ENCODE assay signal across 8 mouse cellular contexts in the genomic region with DNA sequence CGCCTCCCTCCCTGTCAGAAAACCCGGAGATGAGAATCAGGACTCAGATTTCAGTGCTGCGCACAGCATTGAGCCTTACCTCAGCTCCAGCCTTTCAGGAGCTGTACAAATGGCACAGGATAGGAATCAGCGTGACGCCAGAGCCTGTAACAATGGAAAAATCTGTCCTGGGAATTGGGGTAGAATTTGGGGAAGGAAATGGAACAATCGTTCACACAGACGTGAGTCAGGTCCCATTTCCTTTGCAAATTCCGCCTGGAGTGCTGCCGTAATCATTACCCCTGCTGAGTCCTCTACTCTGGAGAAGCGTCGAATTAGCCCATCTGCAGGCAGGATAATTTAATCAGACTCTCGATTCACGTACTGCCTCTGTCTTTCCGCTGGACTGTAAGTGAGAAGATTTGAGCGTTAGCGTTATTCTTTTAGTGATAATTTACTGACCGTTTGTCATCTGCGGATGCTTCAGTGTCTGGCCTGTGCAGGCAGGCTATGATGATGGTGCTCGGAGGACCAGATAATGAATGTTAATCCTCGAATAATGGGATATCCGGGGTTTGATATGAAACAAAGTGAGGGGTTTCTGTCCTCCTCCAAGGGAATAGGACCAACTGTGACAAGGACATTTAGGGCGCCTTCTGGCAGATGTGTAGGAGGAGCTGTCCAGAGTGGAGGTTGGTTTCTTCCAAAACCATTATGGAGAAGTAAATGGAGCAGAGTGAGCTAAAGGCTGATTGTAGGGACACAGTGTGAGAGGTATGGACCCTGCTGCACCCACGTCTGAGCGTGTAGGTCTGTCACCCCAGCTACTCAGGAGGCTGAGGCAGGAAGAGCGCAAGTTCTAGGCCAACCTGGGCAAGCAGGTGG. TPM values are rescaled to one million over a fixed set of nuclear protein-coding genes. Genes with fewer than 3 reads are reported as not detected.
DNase-seq lines count a peak whose midpoint lies in the region; ATAC-seq and TF ChIP-seq lines count a peak whose summit lies in the region.

No protein-coding gene starts in this region.

- H3K36me3 ChIP-seq in embryonic facial prominence, embryonic 13.5 days = no peaks in the 10 kb centered on the region
- no peaks in the 10 kb centered on the region for H3K36me3 ChIP-seq in limb, embryonic 13.5 days
- peaks cover 20% of the 10 kb centered on the region; the same call in 1 of the 2 replicates for H3K36me3 ChIP-seq in neural tube, embryonic 14.5 days (ENCODE audit: control insufficient read depth, insufficient read depth, low read length)

- peak; percentile 23 to 24 for DNase-seq in cerebellum, adult 2 months
- no peak for DNase-seq in cerebellum, adult 9-11 months
- DNase-seq in heart, postnatal 4 days = peak; percentile 57
- no peak for DNase-seq in layer of hippocampus, postnatal 14 days (ENCODE audit: low spot score in 2 of 2)

- H3K4me1 ChIP-seq in cerebellum, adult 2 months (ENCODE audit: control insufficient read depth, insufficient read depth, low read length) = no peaks in the 10 kb centered on the region
- H3K4me1 ChIP-seq in embryonic facial prominence, embryonic 13.5 days = peaks cover 17% of the 10 kb centered on the region
- peaks cover 23% of the 10 kb centered on the region for H3K4me1 ChIP-seq in limb, embryonic 13.5 days
- H3K4me1 ChIP-seq in neural tube, embryonic 14.5 days (ENCODE audit: control insufficient read depth, insufficient read depth, low read length) = peaks cover 19% of the 10 kb centered on the region

- ATAC-seq in embryonic facial prominence, embryonic 13.5 days (ENCODE audit: insufficient number of reproducible peaks, insufficient read depth, low FRiP score, low TSS enrichment, low read depth) = 0 out of 2 replicates have a peak, but pooled peaks have one; percentile 49
- peak; percentile 68; the same call in 1 of the 2 replicates for ATAC-seq in limb, embryonic 13.5 days (ENCODE audit: low FRiP score, low read depth)
- peak; percentile 80 for ATAC-seq in neural tube, embryonic 14.5 days (ENCODE audit: low read depth)
- no peak for ATAC-seq in granulocyte monocyte progenitor cell, adult 5-6 weeks (replicated peaks; ENCODE audit: poor library complexity, severe bottlenecking)

- no peak for TF ChIP-seq CTCF in cerebellum, adult 2 months (IDR thresholded peaks at IDR 0.05; ENCODE audit: borderline replicate concordance, insufficient read depth, low read depth, low read length)

- 0 out of 2 replicates have a peak overlapping the region, but pooled peaks have one; percentile 7 for H3K9ac ChIP-seq in embryonic facial prominence, embryonic 13.5 days
- no peak overlapping the region for H3K9ac ChIP-seq in limb, embryonic 13.5 days
- peak overlapping the region; percentile 21; the same call in 1 of the 2 replicates for H3K9ac ChIP-seq in neural tube, embryonic 14.5 days (replicated peaks; ENCODE audit: low read depth, low read length)

- no peaks in the 10 kb centered on the region for H3K27me3 ChIP-seq in cerebellum, adult 2 months (ENCODE audit: control insufficient read depth, insufficient read depth, low read length)
- H3K27me3 ChIP-seq in embryonic facial prominence, embryonic 13.5 days = no peaks in the 10 kb centered on the region
- 0 out of 2 replicates have a peak, but pooled peaks cover 3% of the 10 kb centered on the region for H3K27me3 ChIP-seq in limb, embryonic 13.5 days
- no peaks in the 10 kb centered on the region for H3K27me3 ChIP-seq in neural tube, embryonic 14.5 days (ENCODE audit: control insufficient read depth, insufficient read depth, low read length)

- peak overlapping the region; percentile 45 for H3K4me2 ChIP-seq in embryonic facial prominence, embryonic 13.5 days
- H3K4me2 ChIP-seq in limb, embryonic 13.5 days (replicated peaks) = peak overlapping the region; percentile 43
- peak overlapping the region; percentile 14; the same call in 1 of the 2 replicates for H3K4me2 ChIP-seq in neural tube, embryonic 14.5 days (ENCODE audit: low read depth, low read length)

- H3K9me3 ChIP-seq in embryonic facial prominence, embryonic 13.5 days = no peaks in the 10 kb centered on the region
- H3K9me3 ChIP-seq in limb, embryonic 13.5 days = no peaks in the 10 kb centered on the region
- H3K9me3 ChIP-seq in neural tube, embryonic 14.5 days (ENCODE audit: control insufficient read depth, low read length) = no peaks in the 10 kb centered on the region

- no peak for TF ChIP-seq POLR2A in cerebellum, adult 2 months (IDR thresholded peaks at IDR 0.05; ENCODE audit: borderline replicate concordance, insufficient read depth, low read length)

- H3K27ac ChIP-seq in cerebellum, adult 2 months (ENCODE audit: insufficient read depth, low read length) = no peak overlapping the region
- H3K27ac ChIP-seq in embryonic facial prominence, embryonic 13.5 days = peak overlapping the region; percentile 35; the same call in 1 of the 2 replicates
- H3K27ac ChIP-seq in limb, embryonic 13.5 days = peak overlapping the region; percentile 34; the same call in 1 of the 2 replicates
- H3K27ac ChIP-seq in neural tube, embryonic 14.5 days (ENCODE audit: low read depth, low read length) = peak overlapping the region; percentile 72

- no peak overlapping the region for H3K4me3 ChIP-seq in cerebellum, adult 2 months (replicated peaks; ENCODE audit: insufficient read depth, low read depth, low read length)
- no peak overlapping the region for H3K4me3 ChIP-seq in embryonic facial prominence, embryonic 13.5 days
- H3K4me3 ChIP-seq in limb, embryonic 13.5 days = no peak overlapping the region
- H3K4me3 ChIP-seq in neural tube, embryonic 14.5 days (ENCODE audit: low read depth, low read length) = 0 out of 2 replicates have a peak overlapping the region, but pooled peaks have one; percentile 1

- 25% methylated on average over 25 of the region's 25 CpGs for WGBS in cerebellum, adult 2 months
- WGBS in embryonic facial prominence, embryonic 13.5 days = 27% methylated on average over 25 of the region's 25 CpGs
- WGBS in limb, embryonic 13.5 days = 34% methylated on average over 25 of the region's 25 CpGs
- WGBS in neural tube, embryonic 14.5 days = 17% methylated on average over 25 of the region's 25 CpGs

RNA-seq across cellular contexts. Expression of a gene that starts 52.3 kb away (rescaled TPM):
- 1.0 and 1.1 TPM in 2 replicates for polyA plus RNA-seq in cerebellum, adult 2 months (2012; rRNA removed)
- 32.9 and 39.0 TPM in 2 replicates for polyA plus RNA-seq in embryonic facial prominence, embryonic 13.5 days (2015; fragmentation: Nextera tagmentation; extraction: Ambion mirVana)
- total RNA-seq in heart, postnatal 4 days (2021) = 1 to 10 TPM; 6.5 to 7.3 TPM
- 32.4 and 32.7 TPM in 2 replicates for polyA plus RNA-seq in limb, embryonic 13.5 days (2015; fragmentation: Nextera tagmentation; extraction: Ambion mirVana)
- polyA plus RNA-seq in neural tube, embryonic 14.5 days (2014; fragmentation: Nextera tagmentation; extraction: Ambion mirVana) = 2.4 and 3.9 TPM in 2 replicates
- 1 to 10 TPM; 1.1 to 1.2 TPM for total RNA-seq in layer of hippocampus, postnatal 14 days (2021)
- 63.2 and 75.7 TPM in 2 replicates for total RNA-seq in granulocyte monocyte progenitor cell, adult 5-6 weeks (2014; fragmentation: Nextera tagmentation)
- total RNA-seq in granulocyte monocyte progenitor cell, adult 5-6 weeks (2017) = 130 and 145 TPM in 2 replicates

Comparison
In these comparisons a context has a peak if more than half of its experiments do, and no peak if none do; other contexts are left out.
1. DNase-seq: peak in cerebellum, adult 2 months (2 of 2) and heart, postnatal 4 days (single experiment); none in cerebellum, adult 9-11 months (single experiment) and layer of hippocampus, postnatal 14 days (0 of 2).
2. Peak in every context shown above with its lines, with median percentiles within 50 percentile points of each other: H3K4me2 ChIP-seq.